Mouse (Mus musculus) forebrain, embryonic 12.5 days (tissue): Measurements from ENCODE around the gene Gucd1. TPM values are rescaled to one million over a fixed set of nuclear protein-coding genes. Genes with fewer than 3 reads are reported as not detected.

ENCODE experiments used
- ATAC-seq: fragments of 200-750 bp; cut with Nextera tagmentation; 2 replicates; pipeline ENCODE4 v1.8.0; 2017; ENCODE audit warnings: moderate TSS enrichment; ENCODE audit not compliant: low FRiP score
- H3K27ac ChIP-seq: fragments of 300-500 bp; sonication (generic); 2 replicates; pipeline ENCODE4 v1.5.1; 2016; ENCODE audit warnings: mild to moderate bottlenecking
- H3K27me3 ChIP-seq: fragments of 300-500 bp; sonication (generic); 2 replicates; pipeline ENCODE4 v1.6.1; 2016; ENCODE audit warnings: mild to moderate bottlenecking
- H3K36me3 ChIP-seq: fragments of 300-500 bp; sonication (generic); replicated peaks from 2 replicates; pipeline ENCODE4 v1.6.1; 2016; ENCODE audit warnings: mild to moderate bottlenecking
- H3K4me1 ChIP-seq: fragments of 300-500 bp; sonication (generic); 2 replicates; pipeline ENCODE4 v1.6.1; 2016
- H3K4me2 ChIP-seq: fragments of 300-500 bp; sonication (generic); 2 replicates; pipeline ENCODE4 v1.6.1; 2016; ENCODE audit warnings: mild to moderate bottlenecking, moderate library complexity
- H3K4me3 ChIP-seq: fragments of 300-500 bp; sonication (generic); replicated peaks from 2 replicates; pipeline ENCODE4 v1.5.1; 2016; ENCODE audit warnings: mild to moderate bottlenecking
- H3K9ac ChIP-seq: fragments of 300-500 bp; sonication (generic); 2 replicates; pipeline ENCODE4 v1.6.1; 2016; ENCODE audit warnings: mild to moderate bottlenecking
- H3K9me3 ChIP-seq: fragments of 300-500 bp; sonication (generic); 2 replicates; pipeline ENCODE4 v1.6.1; 2016
- WGBS: fragments of 180-500 bp; shearing (Covaris S2); methylation state at CpG from one replicate; pipeline ENCODE4 v1.1.7; 2016; 5-methylcytosine and 5-hydroxymethylcytosine counted together
- polyA plus RNA-seq: library from polyadenylated mRNA; unstranded; fragments of >200 nt; fragmentation: Nextera tagmentation; extraction: Ambion mirVana; gene quantifications from 2 replicates; pipeline ENCODE4 v1.2.1, GENCODE M21; 2016

Gucd1 gene
- polyA plus RNA-seq, 1 experiment from 2014 or later, result 24.4 TPM

DNA sequence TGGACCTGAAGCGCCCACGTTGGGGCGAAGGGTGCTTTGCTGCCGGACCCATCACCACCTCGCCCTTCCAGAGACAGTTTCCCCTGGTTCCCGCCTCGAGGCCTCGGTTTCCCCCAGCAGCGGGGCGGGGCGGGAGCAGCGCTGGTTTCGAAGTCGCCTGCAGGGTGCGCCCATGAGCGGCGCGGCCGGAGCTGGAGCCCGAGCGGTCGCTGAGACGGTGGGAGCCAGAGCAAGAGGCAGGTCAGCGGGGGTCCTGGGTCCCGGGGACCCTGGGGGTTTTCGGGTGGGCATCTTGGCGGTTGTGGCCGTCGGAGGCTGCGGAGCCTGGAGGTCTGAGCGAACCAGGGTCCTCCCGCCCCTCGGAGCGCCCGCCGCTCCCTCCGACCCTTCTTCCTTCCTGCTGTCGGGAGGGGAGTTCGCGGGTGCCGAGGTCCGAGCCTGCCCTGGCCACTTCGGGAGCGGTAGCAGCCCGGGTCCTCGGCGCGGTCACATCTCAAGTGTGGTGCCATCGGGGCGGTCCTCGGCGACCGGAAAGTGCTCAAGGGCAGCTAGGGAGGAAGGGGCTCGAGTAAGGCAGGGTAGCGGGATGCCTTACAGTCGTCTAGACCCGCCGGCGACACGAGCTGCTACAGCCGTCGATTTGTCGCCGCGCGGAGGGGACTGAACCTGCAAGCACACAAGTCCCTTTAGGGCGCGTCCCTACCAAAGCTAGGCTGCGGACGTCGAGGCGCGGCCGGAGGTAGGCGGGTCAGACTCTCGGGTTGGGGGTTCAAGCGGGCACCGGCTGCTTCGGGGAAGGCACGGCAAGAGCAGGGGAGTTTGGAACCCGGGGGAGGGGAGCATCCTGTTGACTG lies 200.6 kb downstream of the Gucd1 start:
- peaks cover 13% of the 10 kb centered on the region for H3K4me1 ChIP-seq
- peak; percentile 73 for ATAC-seq
- H3K36me3 ChIP-seq, result peaks cover 11% of the 10 kb centered on the region
- peaks cover 39% of the 10 kb centered on the region for H3K27me3 ChIP-seq
- H3K4me3 ChIP-seq, result peak overlapping the region; percentile 43
- peak overlapping the region; percentile 42 for H3K9ac ChIP-seq
- 1% methylated on average over 76 of the region's 81 CpGs for WGBS
- no peak overlapping the region for H3K27ac ChIP-seq
- no peaks in the 10 kb centered on the region for H3K9me3 ChIP-seq
- peak overlapping the region; percentile 59 for H3K4me2 ChIP-seq

DNA sequence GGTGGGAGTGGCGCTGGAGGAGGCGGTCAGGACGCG lies 201.1 kb downstream of the Gucd1 start, which contains the start of gene Adora2a:
Adora2a (plus strand) TSS at position 6 of the 36 bp plus-strand sequence.
- peaks cover 13% of the 10 kb centered on the region for H3K4me1 ChIP-seq
- WGBS, result 0% methylated on average over 4 of the region's 4 CpGs
- peak within 1 kb of the TSS; percentile 42 for H3K9ac ChIP-seq
- H3K4me3 ChIP-seq, result peak within 1 kb of the TSS; percentile 43
- H3K4me2 ChIP-seq, result peak within 1 kb of the TSS; percentile 59
- peaks cover 16% of the 10 kb centered on the region for H3K36me3 ChIP-seq
- H3K9me3 ChIP-seq, result no peaks in the 10 kb centered on the region
- no peak for ATAC-seq
- H3K27ac ChIP-seq, result 0 out of 2 replicates have a peak within 1 kb of the TSS, but pooled peaks have one; percentile 19
- H3K27me3 ChIP-seq, result peaks cover 39% of the 10 kb centered on the region

DNA sequence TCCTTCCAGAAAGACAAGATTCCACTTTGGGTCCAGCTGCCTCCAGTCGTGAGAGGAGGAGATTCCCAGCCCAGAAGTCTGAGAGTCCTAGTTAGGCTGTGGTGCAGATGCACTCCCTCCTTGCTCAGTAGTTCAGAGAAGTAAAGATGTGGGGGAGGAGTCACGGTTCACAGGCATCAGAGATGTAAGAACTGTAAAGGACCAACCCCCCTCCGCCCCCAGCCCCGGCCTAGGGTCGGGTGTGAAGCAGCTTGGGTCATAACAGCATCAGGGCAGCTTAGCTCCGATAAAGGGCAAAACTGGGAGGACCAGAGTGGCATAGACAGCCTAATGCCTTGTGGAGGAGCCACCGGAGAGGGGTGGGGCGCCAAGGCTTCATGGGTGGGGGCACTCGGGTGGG lies 201.3 kb downstream of the Gucd1 start:
- peak overlapping the region; percentile 43 for H3K4me3 ChIP-seq
- peaks cover 39% of the 10 kb centered on the region for H3K27me3 ChIP-seq
- H3K9me3 ChIP-seq, result no peaks in the 10 kb centered on the region
- WGBS, result 10% methylated on average over 9 of the region's 9 CpGs
- peaks cover 18% of the 10 kb centered on the region for H3K36me3 ChIP-seq
- peaks cover 13% of the 10 kb centered on the region for H3K4me1 ChIP-seq
- H3K9ac ChIP-seq, result peak overlapping the region; percentile 42
- peak; percentile 25 for ATAC-seq
- no peak overlapping the region for H3K27ac ChIP-seq
- peak overlapping the region; percentile 59 for H3K4me2 ChIP-seq

DNA sequence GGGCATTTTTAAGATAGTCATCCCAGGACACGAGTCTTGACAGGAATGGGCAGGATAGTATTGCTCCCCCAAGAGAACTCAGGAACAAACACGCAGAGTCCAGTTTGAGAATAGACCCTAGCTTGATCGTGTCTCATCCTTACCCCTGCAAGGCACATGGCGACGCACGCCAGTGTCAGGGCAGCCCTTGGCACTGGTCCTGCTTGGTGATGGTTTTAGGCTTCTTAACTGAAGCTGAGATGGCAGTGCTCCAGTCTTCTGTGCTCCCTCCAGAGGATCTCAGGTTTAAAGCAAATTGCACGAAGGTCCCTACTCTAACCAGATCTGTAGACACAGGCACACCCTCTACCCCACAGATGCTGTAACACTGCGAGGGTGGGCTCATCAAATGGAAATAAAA lies 202.0 kb downstream of the Gucd1 start:
- ATAC-seq, result no peak
- 87% methylated on average over 8 of the region's 8 CpGs for WGBS
- peaks cover 25% of the 10 kb centered on the region for H3K36me3 ChIP-seq
- no peaks in the 10 kb centered on the region for H3K9me3 ChIP-seq
- H3K27me3 ChIP-seq, result peaks cover 39% of the 10 kb centered on the region
- no peak overlapping the region for H3K4me3 ChIP-seq
- 0 out of 2 replicates have a peak overlapping the region, but pooled peaks have one; percentile 19 for H3K27ac ChIP-seq
- H3K9ac ChIP-seq, result no peak overlapping the region
- peaks cover 13% of the 10 kb centered on the region for H3K4me1 ChIP-seq
- H3K4me2 ChIP-seq, result no peak overlapping the region

DNA sequence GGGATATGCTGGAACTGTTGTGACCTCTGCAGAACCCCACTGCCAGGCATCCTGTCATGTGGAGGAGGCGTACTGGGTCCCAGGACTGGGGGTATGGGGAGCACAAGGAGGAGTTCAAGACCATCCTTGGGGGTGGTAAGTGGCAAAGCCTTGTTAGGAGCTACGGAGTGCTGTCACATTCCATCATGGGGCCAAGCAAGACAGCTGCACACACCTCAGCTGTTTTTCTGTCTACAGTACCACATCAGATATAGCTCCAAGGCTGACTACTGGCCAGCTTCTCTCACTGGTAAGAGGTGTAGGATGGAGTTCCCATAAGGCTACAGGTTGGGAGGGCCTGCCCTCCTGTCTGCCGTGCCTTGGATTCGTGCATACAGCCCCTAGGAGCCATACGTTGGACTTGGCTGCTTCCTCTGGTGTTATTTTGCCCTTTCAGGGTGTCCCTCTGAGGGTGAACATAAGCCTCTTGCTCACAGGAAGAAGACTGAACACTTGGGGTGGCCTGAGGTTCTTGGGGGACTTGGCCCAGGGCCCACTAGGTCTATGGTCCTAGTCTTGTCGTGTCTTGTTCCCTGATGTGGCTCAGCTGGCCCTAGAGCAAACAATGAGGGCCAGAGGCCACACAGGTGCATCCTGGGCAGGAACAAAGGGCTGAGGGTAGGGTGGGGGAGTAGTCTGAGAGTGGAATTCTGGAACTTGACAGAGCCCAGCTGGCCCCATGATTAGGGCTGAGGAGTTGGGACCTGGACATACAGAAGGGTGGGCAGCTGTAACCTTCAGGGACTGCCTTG lies 203.4 kb downstream of the Gucd1 start:
- H3K9ac ChIP-seq, result no peak overlapping the region
- no peak for ATAC-seq
- no peak overlapping the region for H3K4me3 ChIP-seq
- H3K4me1 ChIP-seq, result peaks cover 13% of the 10 kb centered on the region
- H3K4me2 ChIP-seq, result no peak overlapping the region
- peaks cover 39% of the 10 kb centered on the region for H3K36me3 ChIP-seq
- no peak overlapping the region for H3K27ac ChIP-seq
- peaks cover 39% of the 10 kb centered on the region for H3K27me3 ChIP-seq
- H3K9me3 ChIP-seq, result no peaks in the 10 kb centered on the region
- WGBS, result 68% methylated on average over 6 of the region's 6 CpGs

DNA sequence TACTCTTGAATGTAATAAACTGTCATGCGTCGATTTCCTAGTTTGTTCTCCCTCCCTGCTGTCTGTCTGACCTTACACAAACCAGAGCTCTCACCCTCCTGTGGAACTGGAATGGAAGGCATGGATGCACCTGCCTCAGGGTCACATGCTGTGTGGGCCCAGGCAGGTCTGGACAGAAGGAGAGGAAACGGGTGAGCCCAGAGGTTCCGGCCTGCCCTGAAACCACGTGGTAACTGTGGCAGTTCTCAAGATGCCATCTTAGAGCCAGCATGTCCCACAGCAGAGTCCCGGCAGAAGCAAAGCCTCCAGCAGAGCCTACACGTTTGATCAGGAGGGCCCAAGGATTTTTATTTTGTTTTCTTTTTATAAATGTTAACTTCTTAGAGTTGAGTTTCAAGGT lies 205.4 kb downstream of the Gucd1 start:
- Histone ChIP-seq H3K9ac (no peak overlapping the region), H3K4me3 (no peak overlapping the region), H3K9me3 (no peaks in the 10 kb centered on the region), H3K36me3 (peaks cover 58% of the 10 kb centered on the region), H3K27ac (no peak overlapping the region), H3K27me3 (peaks cover 19% of the 10 kb centered on the region), H3K4me2 (no peak overlapping the region), H3K4me1 (peaks cover 10% of the 10 kb centered on the region)
- 88% methylated on average over 7 of the region's 7 CpGs for whole genome bisulfite sequencing
- no peak for ATAC-seq

DNA sequence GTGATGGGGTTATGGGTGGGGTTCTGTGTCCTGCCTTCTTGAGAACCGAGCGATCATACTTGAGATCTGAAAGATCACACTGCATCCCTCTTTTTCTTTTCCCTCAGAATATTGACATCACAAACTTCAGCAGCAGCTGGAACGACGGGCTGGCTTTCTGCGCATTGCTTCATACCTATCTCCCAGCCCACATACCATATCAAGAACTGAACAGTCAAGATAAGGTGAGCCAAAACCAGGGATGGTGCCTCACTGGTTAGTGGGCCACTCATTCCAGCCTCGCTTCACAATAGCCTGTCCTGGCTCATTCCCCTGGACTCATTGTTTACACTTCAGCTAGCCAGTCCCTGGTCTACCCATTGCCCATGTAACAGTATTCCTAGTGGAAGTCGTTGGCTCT lies 210.6 kb downstream of the Gucd1 start:
- Histone ChIP-seq H3K4me3 (no peak overlapping the region), H3K27ac (no peak overlapping the region), H3K9me3 (no peaks in the 10 kb centered on the region), H3K4me1 (peaks cover 9% of the 10 kb centered on the region), H3K9ac (no peak overlapping the region), H3K27me3 (no peaks in the 10 kb centered on the region), H3K4me2 (no peak overlapping the region), H3K36me3 (peaks cover 64% of the 10 kb centered on the region)
- 93% methylated on average over 7 of the region's 7 CpGs for WGBS
- no peak for ATAC-seq

DNA sequence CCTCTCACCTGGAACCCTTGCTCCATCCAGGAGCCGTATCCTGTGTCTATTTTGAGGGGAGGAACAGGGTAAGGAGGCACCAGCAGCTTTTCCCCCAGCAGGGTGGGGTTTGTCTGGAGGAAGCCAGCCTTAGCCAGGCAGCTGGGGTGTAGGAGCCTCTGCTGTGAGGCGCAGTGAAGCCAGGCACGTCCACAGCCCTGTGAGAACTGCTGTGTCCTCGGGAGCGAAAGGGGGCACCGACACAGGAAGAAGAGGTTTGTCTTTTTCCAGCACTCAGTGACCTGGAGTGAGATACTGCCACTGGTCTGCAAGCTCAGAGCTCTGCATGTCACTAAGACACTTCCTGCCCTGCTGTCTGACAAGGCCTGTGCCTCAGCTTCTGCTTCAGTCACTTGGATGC lies 213.4 kb downstream of the Gucd1 start:
- Histone ChIP-seq H3K27ac (peak overlapping the region; percentile 65), H3K36me3 (peaks cover 47% of the 10 kb centered on the region)
- ATAC-seq, result no peak

DNA sequence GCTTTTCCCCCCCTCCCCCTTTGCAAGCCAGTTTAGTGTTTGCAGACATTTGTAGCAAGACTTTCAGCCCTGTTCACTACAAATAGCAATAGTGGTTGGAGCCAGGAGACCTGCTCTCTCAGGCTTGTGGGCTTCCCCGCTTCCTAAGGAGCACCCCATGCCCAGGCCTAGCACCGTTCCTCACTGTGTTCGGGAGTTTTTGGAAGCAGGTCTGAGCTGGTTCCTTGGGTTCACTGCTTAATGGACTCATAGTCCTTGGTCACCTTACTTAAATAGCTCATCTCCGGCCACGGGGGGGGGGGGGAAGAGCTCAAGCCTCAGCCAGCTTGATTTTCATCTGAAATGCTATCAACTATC lies 213.7 kb downstream of the Gucd1 start:
- Histone ChIP-seq H3K9me3 (no peaks in the 10 kb centered on the region), H3K4me3 (no peak overlapping the region), H3K36me3 (peaks cover 45% of the 10 kb centered on the region), H3K4me2 (no peak overlapping the region), H3K4me1 (peaks cover 9% of the 10 kb centered on the region), H3K9ac (no peak overlapping the region), H3K27ac (peak overlapping the region; percentile 65), H3K27me3 (no peaks in the 10 kb centered on the region)
- WGBS, result 92% methylated on average over 5 of the region's 5 CpGs
- ATAC-seq, result no peak

More for the DNA sequence above, 213.4 kb downstream of the Gucd1 start:
- 80% methylated on average over 6 of the region's 6 CpGs for WGBS
- peaks cover 9% of the 10 kb centered on the region for H3K4me1 ChIP-seq
- H3K9me3 ChIP-seq, result no peaks in the 10 kb centered on the region
- H3K9ac ChIP-seq, result 0 out of 2 replicates have a peak overlapping the region, but pooled peaks have one; percentile 1
- H3K4me3 ChIP-seq, result no peak overlapping the region
- H3K4me2 ChIP-seq, result no peak overlapping the region
- no peaks in the 10 kb centered on the region for H3K27me3 ChIP-seq

DNA sequence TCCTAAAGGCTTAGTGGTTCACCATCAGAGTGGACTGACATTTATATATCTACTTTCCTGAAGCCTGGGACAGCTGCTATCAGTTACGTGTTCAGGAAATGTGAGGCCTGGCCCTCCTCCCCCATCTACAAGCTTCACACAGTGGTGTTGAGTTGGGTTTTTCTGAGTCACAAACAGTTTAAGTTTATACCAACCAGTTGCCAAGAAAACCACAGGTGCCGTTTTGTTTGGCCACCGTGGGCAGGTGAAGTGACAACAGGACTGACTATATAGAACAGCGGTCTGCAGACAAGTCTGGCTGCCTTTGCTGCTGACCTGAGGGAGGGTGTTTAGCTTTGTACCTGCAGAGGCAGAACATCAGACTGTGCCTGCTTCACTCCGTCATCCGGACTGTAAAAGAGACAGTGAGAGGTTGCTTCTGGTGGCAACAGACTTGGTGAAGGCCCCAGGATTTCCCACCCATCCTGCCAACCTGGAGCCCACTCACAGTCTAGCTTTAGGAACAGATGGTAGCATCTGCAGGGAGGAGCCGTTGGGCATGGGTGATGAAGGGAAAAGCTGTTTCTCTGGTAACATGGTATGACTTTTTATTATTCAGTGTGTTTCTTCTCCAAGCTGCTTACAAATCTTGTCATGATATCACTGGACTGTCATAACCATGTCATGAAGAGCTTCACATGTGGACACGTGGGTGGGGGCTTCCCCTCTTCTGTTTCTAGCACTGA lies 214.3 kb downstream of the Gucd1 start:
- H3K4me1 ChIP-seq, result peaks cover 9% of the 10 kb centered on the region
- H3K27me3 ChIP-seq, result no peaks in the 10 kb centered on the region
- no peaks in the 10 kb centered on the region for H3K9me3 ChIP-seq
- H3K27ac ChIP-seq, result peak overlapping the region; percentile 65; the same call in 1 of the 2 replicates
- no peak overlapping the region for H3K4me2 ChIP-seq
- no peak overlapping the region for H3K9ac ChIP-seq
- ATAC-seq, result no peak
- 91% methylated on average over 8 of the region's 8 CpGs for WGBS
- H3K4me3 ChIP-seq, result no peak overlapping the region
- peaks cover 41% of the 10 kb centered on the region for H3K36me3 ChIP-seq

DNA sequence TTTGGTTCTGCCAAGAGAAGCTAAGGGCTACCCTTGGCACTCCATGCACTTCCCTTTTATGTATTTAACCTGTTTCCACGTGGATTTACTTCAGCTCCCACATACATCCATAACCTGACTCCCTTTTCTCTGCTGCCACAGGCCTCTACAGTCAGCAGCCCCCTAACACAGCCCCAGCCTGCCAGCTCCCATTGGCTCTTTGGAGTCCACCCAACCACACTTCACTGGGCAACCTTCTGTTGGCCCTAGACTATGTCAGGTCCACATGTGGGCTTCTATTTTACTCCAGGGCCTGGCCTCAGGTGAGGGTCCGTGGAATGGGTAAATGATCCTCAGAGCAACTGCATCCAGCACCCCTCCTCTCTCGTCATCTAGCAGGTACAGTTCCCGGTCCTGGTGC lies 215.2 kb downstream of the Gucd1 start:
- Histone ChIP-seq H3K27me3 (no peaks in the 10 kb centered on the region), H3K4me3 (no peak overlapping the region), H3K27ac (no peak overlapping the region), H3K4me2 (no peak overlapping the region), H3K9ac (no peak overlapping the region), H3K4me1 (peaks cover 9% of the 10 kb centered on the region), H3K9me3 (no peaks in the 10 kb centered on the region), H3K36me3 (peaks cover 32% of the 10 kb centered on the region)
- 93% methylated on average over 4 of the region's 4 CpGs for WGBS
- no peak for ATAC-seq

DNA sequence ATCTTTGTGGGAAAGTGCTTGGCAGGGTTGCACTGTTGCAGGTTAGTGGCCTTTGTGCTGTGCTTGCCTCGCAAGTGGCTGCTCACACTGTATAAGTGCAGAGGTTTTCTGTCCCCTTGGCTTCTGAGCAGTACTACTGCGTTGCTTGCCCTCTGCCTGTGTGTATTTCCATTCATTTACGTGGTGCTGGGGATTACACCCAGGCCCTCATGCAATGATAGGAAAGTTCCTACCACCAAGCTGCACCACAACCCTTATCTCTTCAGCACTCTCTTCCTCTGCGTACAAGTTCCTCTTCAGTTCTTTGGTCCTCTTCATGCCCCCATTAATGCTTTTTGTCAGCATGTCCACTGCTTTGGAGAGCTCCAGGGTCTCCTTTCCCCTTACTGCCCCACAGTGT lies 215.8 kb downstream of the Gucd1 start:
- Histone ChIP-seq H3K4me1 (peaks cover 9% of the 10 kb centered on the region), H3K9me3 (no peaks in the 10 kb centered on the region), H3K4me3 (no peak overlapping the region), H3K36me3 (peaks cover 26% of the 10 kb centered on the region), H3K4me2 (no peak overlapping the region), H3K27ac (no peak overlapping the region), H3K27me3 (no peaks in the 10 kb centered on the region), H3K9ac (no peak overlapping the region)
- WGBS, result 87% methylated on average over 4 of the region's 4 CpGs
- ATAC-seq, result no peak
